Mouse (Mus musculus) hindbrain, postnatal 0 days (tissue): ENCODE measurements at regions not wholly inside any gene's neighbourhood (a gene's known extent, or its start where the extent isn't known, plus 50 kb on each side); places are given as distances from the start of the nearest gene placed in this dataset.

Source experiments
- ATAC-seq: fragments of 200-750 bp; cut with Nextera tagmentation; 2 replicates; pipeline ENCODE4 v1.8.0; 2017; ENCODE audit warnings: mild to moderate bottlenecking, moderate TSS enrichment, moderate library complexity
- DNase-seq: peaks from one replicate; pipeline ENCODE4 v3.0.0-alpha.2; 2015; ENCODE audit warnings: low spot score
- H3K27ac ChIP-seq: fragments of 300-500 bp; sonication (generic); 2 replicates; pipeline ENCODE4 v1.5.1; 2014; ENCODE audit warnings: mild to moderate bottlenecking
- H3K27me3 ChIP-seq: fragments of 300-500 bp; sonication (generic); 2 replicates; pipeline ENCODE4 v1.6.1; 2014; ENCODE audit warnings: low read length, mixed read lengths; ENCODE audit not compliant: insufficient read depth
- H3K36me3 ChIP-seq: fragments of 300-500 bp; sonication (generic); 2 replicates; pipeline ENCODE4 v1.6.1; 2014; ENCODE audit warnings: low read length, mixed read lengths; ENCODE audit not compliant: insufficient read depth
- H3K4me1 ChIP-seq: fragments of 300-500 bp; sonication (generic); 2 replicates; pipeline ENCODE4 v1.6.1; 2014; ENCODE audit warnings: antibody characterized with exemption, low read length, mixed read lengths; ENCODE audit not compliant: insufficient read depth
- H3K4me2 ChIP-seq: fragments of 300-500 bp; sonication (generic); 2 replicates; pipeline ENCODE4 v1.6.1; 2014; ENCODE audit warnings: low read depth, mild to moderate bottlenecking, low read length, moderate library complexity, mixed read lengths
- H3K4me3 ChIP-seq: fragments of 300-500 bp; sonication (generic); 2 replicates; pipeline ENCODE4 v1.5.1; 2014; ENCODE audit warnings: low read length
- H3K9ac ChIP-seq: fragments of 300-500 bp; sonication (generic); replicated peaks from 2 replicates; pipeline ENCODE4 v1.6.1; 2014; ENCODE audit warnings: mild to moderate bottlenecking, low read length, moderate library complexity, mixed read lengths
- H3K9me3 ChIP-seq: fragments of 300-500 bp; sonication (generic); 2 replicates; pipeline ENCODE4 v1.6.1; 2016; ENCODE audit warnings: low read length, mixed read lengths
- CTCF ChIP-seq: IDR thresholded peaks from 2 replicates; pipeline ENCODE4 v1.5.1; 2016; ENCODE audit warnings: antibody characterized with exemption, control low read depth, low read depth
- WGBS: fragments of 180-500 bp; shearing (Covaris S2); extraction: QIAGEN DNeasy Blood & Tissue Kit; methylation state at CpG from one replicate; pipeline ENCODE4 v1.1.7; 2014; 5-methylcytosine and 5-hydroxymethylcytosine counted together

DNA sequence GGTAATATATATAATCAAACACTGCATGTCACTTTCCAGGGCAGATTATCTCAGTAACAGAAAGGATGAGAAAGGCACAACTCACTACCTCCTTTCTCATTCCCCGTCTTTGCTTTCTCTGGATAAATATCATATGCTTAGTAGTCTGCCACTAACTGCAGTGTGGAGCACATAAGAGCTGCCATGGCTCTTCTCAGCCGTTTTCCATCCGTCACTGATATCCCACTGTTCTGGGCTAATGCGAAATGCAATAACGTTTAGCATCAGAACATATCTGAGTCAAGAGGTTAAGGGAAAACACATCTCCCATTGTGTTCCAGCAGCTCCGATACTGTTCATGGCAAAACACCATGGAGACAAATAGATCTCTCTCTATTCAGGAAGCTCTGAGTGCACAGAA lies 379.8 kb upstream of the Ubash3b start:
- no peak overlapping the region for H3K9ac ChIP-seq
- TF ChIP-seq CTCF, result no peak

DNA sequence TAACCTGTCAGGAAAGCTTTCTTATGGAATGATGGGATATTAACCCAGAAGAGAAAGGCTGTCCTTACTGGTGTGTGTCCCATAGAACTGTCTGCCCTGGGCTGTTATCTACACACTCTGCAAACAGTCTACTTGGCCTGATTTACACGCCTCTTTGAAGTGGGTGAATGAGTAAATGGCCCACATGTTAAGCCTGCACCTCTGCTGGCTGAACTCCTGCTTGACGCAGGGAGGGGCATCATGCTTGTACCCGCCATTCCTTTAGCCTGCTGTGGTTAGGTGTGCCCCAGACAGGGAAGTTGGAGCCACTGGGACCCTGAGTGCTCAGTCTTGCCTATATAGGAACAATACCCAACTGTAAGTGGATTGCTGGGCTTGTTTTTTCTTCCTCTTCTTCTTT lies 371.3 kb upstream of the Ubash3b start:
- DNase-seq, result no peak
- 83% methylated on average over 3 of the region's 3 CpGs for WGBS
- Histone ChIP-seq H3K9me3 (no peaks in the 10 kb centered on the region), H3K4me1 (0 out of 2 replicates have a peak, but pooled peaks cover 5% of the 10 kb centered on the region), H3K9ac (no peak overlapping the region), H3K27me3 (no peaks in the 10 kb centered on the region), H3K36me3 (no peaks in the 10 kb centered on the region), H3K27ac (no peak overlapping the region), H3K4me3 (no peak overlapping the region), H3K4me2 (no peak overlapping the region)
- TF ChIP-seq CTCF, result no peak
- no peak for ATAC-seq

More for the DNA sequence above, 379.8 kb upstream of the Ubash3b start:
- Histone ChIP-seq H3K9me3 (no peaks in the 10 kb centered on the region), H3K27ac (no peak overlapping the region), H3K4me2 (no peak overlapping the region), H3K27me3 (no peaks in the 10 kb centered on the region), H3K4me1 (no peaks in the 10 kb centered on the region), H3K4me3 (no peak overlapping the region), H3K36me3 (no peaks in the 10 kb centered on the region)
- 36% methylated on average over 6 of the region's 6 CpGs for WGBS
- no peak for DNase-seq
- ATAC-seq, result no peak

DNA sequence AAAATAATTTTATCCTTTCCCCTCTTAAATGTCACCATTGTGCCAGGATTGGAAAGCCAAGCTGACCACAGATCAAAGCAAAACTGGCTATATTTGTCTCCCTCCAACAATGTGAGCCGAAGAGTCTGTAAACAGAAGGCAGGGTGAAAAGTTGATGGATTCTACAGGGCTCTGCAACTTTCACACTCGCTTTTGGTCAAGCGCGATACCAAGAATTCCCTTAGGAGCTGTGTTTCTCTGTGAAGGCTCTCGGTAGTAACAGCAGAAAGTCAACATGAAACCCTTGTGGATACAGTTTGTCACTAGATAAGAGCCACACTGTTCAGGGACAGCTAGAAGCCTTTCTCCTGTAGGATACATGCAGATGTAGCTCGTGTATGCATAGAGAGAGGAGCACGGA lies 370.8 kb upstream of the Ubash3b start:
- no peak for TF ChIP-seq CTCF
- Histone ChIP-seq H3K36me3 (no peaks in the 10 kb centered on the region), H3K4me1 (0 out of 2 replicates have a peak, but pooled peaks cover 5% of the 10 kb centered on the region), H3K4me3 (no peak overlapping the region), H3K27me3 (no peaks in the 10 kb centered on the region), H3K9ac (no peak overlapping the region), H3K4me2 (no peak overlapping the region), H3K27ac (no peak overlapping the region), H3K9me3 (no peaks in the 10 kb centered on the region)
- DNase-seq, result no peak
- ATAC-seq, result no peak
- WGBS, result 79% methylated on average over 7 of the region's 7 CpGs

DNA sequence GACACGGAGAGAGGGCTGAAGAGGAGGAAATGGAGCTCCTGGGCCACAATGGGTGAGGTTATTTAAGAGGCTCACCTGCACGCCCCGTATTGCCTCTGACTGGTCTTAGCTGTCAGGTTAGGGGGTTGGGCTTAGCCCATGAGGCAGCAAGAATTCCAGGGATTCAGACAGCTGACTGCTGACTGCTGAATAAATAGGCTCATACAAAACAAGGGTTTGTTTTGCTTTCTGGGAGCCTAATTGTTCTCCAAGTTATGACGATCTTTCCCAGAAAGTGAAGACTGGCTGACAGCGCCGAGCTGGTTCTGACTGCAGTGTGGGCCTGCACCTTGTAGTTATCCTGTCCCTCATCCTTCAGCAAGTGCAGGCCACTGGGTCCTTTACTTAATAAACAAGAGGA lies 370.1 kb upstream of the Ubash3b start:
- Histone ChIP-seq H3K36me3 (no peaks in the 10 kb centered on the region), H3K4me3 (no peak overlapping the region), H3K27me3 (no peaks in the 10 kb centered on the region), H3K9me3 (no peaks in the 10 kb centered on the region), H3K4me2 (no peak overlapping the region), H3K4me1 (peaks cover 6% of the 10 kb centered on the region; the same call in 1 of the 2 replicates), H3K9ac (no peak overlapping the region), H3K27ac (no peak overlapping the region)
- DNase-seq (no peak), ATAC-seq (no peak)
- TF ChIP-seq CTCF, result no peak
- 70% methylated on average over 6 of the region's 6 CpGs for WGBS

DNA sequence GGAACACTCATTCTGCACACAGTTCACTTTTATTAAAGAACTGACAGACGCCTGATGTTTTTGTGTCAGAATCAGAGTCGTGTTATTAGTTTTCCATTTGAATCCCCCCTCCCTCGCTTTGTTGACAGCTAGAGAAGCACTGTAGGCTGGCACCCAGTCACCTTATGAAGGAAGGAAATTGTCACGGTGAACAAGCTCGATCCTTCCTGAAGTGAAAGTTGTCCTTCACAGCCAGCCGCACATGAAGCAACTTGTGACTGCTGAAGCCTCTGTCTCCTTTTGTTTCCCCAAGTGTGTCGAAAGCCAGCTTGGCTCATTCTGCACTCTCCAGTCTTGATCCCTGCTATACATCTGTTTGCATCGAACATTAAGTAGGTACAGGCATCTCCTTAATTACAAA lies 364.6 kb upstream of the Ubash3b start:
- Histone ChIP-seq H3K4me1 (peaks cover 16% of the 10 kb centered on the region), H3K9ac (no peak overlapping the region), H3K27ac (peak overlapping the region; percentile 78), H3K4me3 (no peak overlapping the region), H3K36me3 (no peaks in the 10 kb centered on the region), H3K9me3 (no peaks in the 10 kb centered on the region), H3K27me3 (no peaks in the 10 kb centered on the region), H3K4me2 (0 out of 2 replicates have a peak overlapping the region, but pooled peaks have one; percentile 17)
- DNase-seq (peak; percentile 47), ATAC-seq (peak; percentile 10; the same call in 1 of the 2 replicates)
- TF ChIP-seq CTCF, result no peak
- 17% methylated on average over 8 of the region's 8 CpGs for WGBS

DNA sequence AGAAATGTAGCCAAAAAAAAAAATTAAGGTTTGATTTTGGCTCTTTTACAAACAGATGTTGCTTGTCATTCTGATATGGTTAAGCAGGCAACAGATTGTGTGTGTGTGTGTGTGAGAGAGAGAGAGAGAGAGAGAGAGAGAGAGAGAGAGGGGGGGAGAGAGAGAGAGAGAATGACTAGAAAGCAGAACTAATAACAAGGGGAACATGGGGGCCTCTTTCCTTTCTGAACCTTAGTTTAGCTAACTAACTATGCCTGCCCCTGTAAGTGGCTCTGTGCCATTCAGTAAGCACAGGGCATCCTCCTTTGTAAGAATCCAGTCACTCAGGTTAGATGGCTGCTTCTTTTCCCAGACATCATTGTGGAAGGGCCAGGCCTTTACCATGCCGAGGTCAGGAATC lies 364.0 kb upstream of the Ubash3b start:
- no peak for TF ChIP-seq CTCF
- 53% methylated on average over 1 of the region's 1 CpGs for WGBS
- peak; percentile 3; the same call in 1 of the 2 replicates for ATAC-seq
- no peaks in the 10 kb centered on the region for H3K9me3 ChIP-seq
- DNase-seq, result no peak
- H3K36me3 ChIP-seq, result no peaks in the 10 kb centered on the region
- 0 out of 2 replicates have a peak overlapping the region, but pooled peaks have one; percentile 17 for H3K4me2 ChIP-seq
- no peak overlapping the region for H3K4me3 ChIP-seq
- H3K9ac ChIP-seq, result no peak overlapping the region
- H3K27ac ChIP-seq, result peak overlapping the region; percentile 78
- H3K4me1 ChIP-seq, result peaks cover 16% of the 10 kb centered on the region
- H3K27me3 ChIP-seq, result no peaks in the 10 kb centered on the region

DNA sequence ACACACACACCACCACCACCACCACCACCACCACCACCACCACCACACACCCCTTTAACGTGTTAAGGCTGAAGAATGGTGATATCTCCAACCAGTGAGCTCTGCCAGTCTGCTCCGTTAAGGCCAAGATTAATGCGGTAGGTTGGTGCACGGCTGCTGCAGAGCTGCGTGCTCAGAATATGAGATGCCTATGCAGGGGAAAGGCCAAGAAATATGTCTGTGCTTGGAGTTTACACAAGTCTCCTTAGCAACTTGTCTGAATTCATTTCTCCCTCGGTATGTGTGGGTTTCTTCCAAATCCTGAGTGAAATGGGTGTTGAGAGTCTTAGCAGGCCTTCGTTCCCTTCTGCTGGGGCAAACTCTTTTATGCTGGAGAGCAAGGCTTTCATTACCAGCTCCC lies 363.1 kb upstream of the Ubash3b start:
- no peak overlapping the region for H3K9ac ChIP-seq
- peak; percentile 86 for ATAC-seq

More for the DNA sequence above, 363.1 kb upstream of the Ubash3b start:
- H3K36me3 ChIP-seq, result no peaks in the 10 kb centered on the region
- no peaks in the 10 kb centered on the region for H3K9me3 ChIP-seq
- whole genome bisulfite sequencing, result 31% methylated on average over 7 of the region's 7 CpGs
- no peak overlapping the region for H3K4me2 ChIP-seq
- H3K27me3 ChIP-seq, result no peaks in the 10 kb centered on the region
- peak; percentile 74 for DNase-seq
- peaks cover 16% of the 10 kb centered on the region for H3K4me1 ChIP-seq
- TF ChIP-seq CTCF, result no peak
- peak overlapping the region; percentile 78 for H3K27ac ChIP-seq
- no peak overlapping the region for H3K4me3 ChIP-seq
